Mouse (Mus musculus): ENCODE results near the gene Insig1. TPM values are rescaled to one million over a fixed set of nuclear protein-coding genes. Genes with fewer than 3 reads are reported as not detected.
A peak's percentile ranks its signal among the peaks of the same experiment; 100 is the strongest.

Insig1 gene
- polyA plus RNA-seq (2016; fragmentation: Nextera tagmentation; extraction: Ambion mirVana), result 64.3 and 73.5 TPM in 2 replicates

DNA sequence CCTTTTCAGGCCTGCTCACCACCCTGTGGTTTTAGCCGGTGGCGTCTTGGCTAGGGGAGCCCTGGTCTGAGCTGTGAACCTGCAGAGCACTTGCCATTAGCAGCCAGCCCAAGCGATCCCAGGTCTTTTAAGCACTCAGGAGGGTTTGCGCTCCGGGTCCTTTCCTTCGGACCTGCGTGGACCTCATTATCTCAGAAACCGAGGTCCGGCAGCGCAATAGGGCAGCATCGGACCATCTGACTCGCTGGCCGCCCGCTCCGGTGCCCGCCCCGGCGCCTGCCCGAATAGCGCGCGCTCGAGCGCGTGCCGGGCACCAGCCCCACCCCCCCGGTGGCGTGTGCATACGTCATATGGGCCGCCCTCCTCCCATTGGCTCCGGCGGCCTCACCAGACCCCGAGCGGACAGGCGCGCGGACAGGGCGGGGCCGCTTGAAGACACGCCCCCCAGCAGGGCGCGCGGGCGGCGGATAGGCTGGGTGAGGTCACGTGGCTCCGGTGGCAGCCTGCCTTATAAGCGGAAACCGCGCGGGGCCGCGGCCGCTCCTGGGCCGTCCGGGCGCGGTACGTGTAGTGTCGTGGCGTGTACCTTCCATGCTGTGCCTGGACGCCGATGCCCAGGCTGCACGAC is at the start of gene Insig1:
TSS of gene Insig1 (plus strand) at position 536 of the 628 bp plus-strand sequence.
- Histone ChIP-seq H3K27ac (peak within 1 kb of the TSS; percentile 92), H3K4me1 (peaks cover 23% of the 10 kb centered on the region), H3K4me2 (replicated peaks) (peak within 1 kb of the TSS; percentile 80), H3K9ac (peak within 1 kb of the TSS; percentile 79), H3K4me3 (peak within 1 kb of the TSS; percentile 84), H3K9me3 (no peaks in the 10 kb centered on the region), H3K27me3 (no peaks in the 10 kb centered on the region), H3K36me3 (peaks cover 26% of the 10 kb centered on the region)
- peak; percentile 92 for ATAC-seq (ENCODE audit: insufficient number of reproducible peaks, insufficient read depth, low FRiP score, low TSS enrichment)
- WGBS, result under 1% methylated on average over 64 of the region's 64 CpGs

- Histone ChIP-seq H3K4me2 (replicated peaks) (no peak overlapping the region), H3K27ac (no peak overlapping the region), H3K4me1 (no peaks in the 10 kb centered on the region), H3K9me3 (no peaks in the 10 kb centered on the region), H3K27me3 (no peaks in the 10 kb centered on the region), H3K36me3 (no peaks in the 10 kb centered on the region), H3K9ac (no peak overlapping the region), H3K4me3 (no peak overlapping the region)
- ATAC-seq (ENCODE audit: insufficient number of reproducible peaks, insufficient read depth, low FRiP score, low TSS enrichment), result no peak
- WGBS, result 60% methylated on average over 2 of the region's 2 CpGs
These were observed 47.7 kb upstream of the Insig1 start for GRCm38 (mm10) chr5:28023452-28023851.

DNA sequence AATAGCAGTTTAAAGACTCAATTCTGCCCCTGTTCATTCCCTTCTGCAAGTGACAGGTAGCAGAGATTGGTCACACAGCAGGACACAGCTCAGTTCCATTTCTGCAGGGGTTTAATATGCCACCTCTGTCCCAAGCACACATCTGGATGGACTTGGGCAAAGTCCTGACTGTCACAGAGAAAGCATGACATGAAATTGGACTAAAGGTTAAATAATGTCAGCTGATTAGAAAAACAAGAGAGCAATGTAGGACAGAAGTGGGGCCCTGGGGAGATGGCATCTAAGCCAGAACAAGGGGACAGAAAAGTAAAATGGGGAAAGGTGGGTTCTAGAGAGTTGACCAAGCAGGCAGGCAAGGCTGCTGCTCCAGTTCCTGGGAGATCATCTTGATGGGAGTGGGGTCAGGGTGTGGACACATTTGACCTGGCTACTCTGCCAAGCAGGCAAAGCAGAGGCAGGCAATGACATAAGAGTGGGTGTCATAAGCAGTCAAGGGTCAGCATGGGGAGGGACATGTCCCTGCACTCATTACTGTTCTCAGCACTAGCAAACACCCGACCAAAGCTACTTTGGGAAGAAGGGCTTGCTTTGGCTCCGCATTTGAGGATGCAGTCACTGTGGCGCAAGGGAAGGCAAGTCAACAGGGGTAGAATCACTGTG is 39.5 kb upstream of the Insig1 start:
- Histone ChIP-seq H3K4me3 (no peak overlapping the region), H3K9ac (no peak overlapping the region), H3K4me2 (replicated peaks) (no peak overlapping the region), H3K27me3 (no peaks in the 10 kb centered on the region), H3K27ac (no peak overlapping the region), H3K36me3 (no peaks in the 10 kb centered on the region), H3K9me3 (no peaks in the 10 kb centered on the region), H3K4me1 (0 out of 2 replicates have a peak, but pooled peaks cover under 1% of the 10 kb centered on the region)
- 84% methylated on average over 3 of the region's 3 CpGs for WGBS
- no peak for ATAC-seq (ENCODE audit: insufficient number of reproducible peaks, insufficient read depth, low FRiP score, low TSS enrichment)

DNA sequence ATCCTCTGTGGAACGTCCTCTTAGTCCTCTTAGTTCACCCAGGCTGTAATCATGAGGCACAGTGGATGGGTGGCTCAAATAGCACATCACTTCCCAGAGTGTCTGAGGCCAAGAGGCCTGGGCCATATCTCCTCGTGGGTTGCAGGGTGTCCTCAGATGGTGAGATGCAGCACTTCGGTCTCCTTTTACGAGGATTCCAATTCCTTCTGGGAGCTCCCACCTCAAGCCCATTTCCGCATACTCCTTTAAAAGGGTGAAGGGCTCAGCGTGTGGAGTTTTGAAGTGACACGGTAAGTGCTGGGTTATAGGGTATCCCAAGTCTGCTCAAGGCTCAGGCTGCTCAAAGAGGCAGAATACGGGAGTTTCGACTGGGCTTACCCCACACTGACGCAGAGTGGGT is 38.3 kb upstream of the Insig1 start:
- Histone ChIP-seq H3K27me3 (no peaks in the 10 kb centered on the region), H3K4me3 (no peak overlapping the region), H3K9ac (no peak overlapping the region), H3K4me2 (replicated peaks) (no peak overlapping the region), H3K36me3 (no peaks in the 10 kb centered on the region), H3K9me3 (no peaks in the 10 kb centered on the region), H3K4me1 (peaks cover 12% of the 10 kb centered on the region), H3K27ac (no peak overlapping the region)
- no peak for ATAC-seq (ENCODE audit: insufficient number of reproducible peaks, insufficient read depth, low FRiP score, low TSS enrichment)
- WGBS, result 89% methylated on average over 10 of the region's 10 CpGs

DNA sequence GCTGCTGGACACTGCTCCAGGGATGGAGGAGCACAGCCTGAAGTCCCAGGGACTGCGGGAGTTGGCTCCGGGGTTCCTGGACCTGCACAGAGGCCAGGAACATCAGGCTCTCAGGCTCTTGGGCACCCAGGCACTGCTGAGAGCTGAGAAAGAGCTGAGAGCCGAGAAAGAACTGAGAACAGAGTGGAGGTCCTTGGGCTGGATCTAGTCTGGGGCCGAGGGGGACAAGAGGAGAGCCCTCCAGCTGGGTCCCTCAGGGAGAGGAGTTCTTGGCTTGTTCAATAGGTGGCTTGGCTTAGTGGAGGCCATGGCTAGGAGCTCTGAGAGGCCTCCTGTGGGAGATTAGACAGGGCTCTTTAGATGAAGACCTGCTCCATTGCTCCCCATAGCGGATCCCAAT is 37.9 kb upstream of the Insig1 start:
- Histone ChIP-seq H3K4me3 (no peak overlapping the region), H3K27ac (no peak overlapping the region), H3K9me3 (no peaks in the 10 kb centered on the region), H3K27me3 (no peaks in the 10 kb centered on the region), H3K4me2 (replicated peaks) (no peak overlapping the region), H3K4me1 (peaks cover 16% of the 10 kb centered on the region), H3K36me3 (no peaks in the 10 kb centered on the region), H3K9ac (no peak overlapping the region)
- no peak for ATAC-seq (ENCODE audit: insufficient number of reproducible peaks, insufficient read depth, low FRiP score, low TSS enrichment)
- WGBS, result 88% methylated on average over 5 of the region's 5 CpGs

- no peaks in the 10 kb centered on the region for H3K27me3 ChIP-seq
- H3K4me3 ChIP-seq, result no peak overlapping the region
- peaks cover 16% of the 10 kb centered on the region for H3K4me1 ChIP-seq
- no peak overlapping the region for H3K4me2 ChIP-seq (replicated peaks)
- ATAC-seq (ENCODE audit: insufficient number of reproducible peaks, insufficient read depth, low FRiP score, low TSS enrichment), result no peak
- no peak overlapping the region for H3K9ac ChIP-seq
- 86% methylated on average over 5 of the region's 5 CpGs for WGBS
- H3K9me3 ChIP-seq, result no peaks in the 10 kb centered on the region
- no peaks in the 10 kb centered on the region for H3K36me3 ChIP-seq
- no peak overlapping the region for H3K27ac ChIP-seq
These were observed 37.3 kb upstream of the Insig1 start for GRCm38 (mm10) chr5:28033826-28034225.

GRCm38 (mm10) chr5:28036011-28036410 is 35.2 kb upstream of the Insig1 start:
- WGBS, result 85% methylated on average over 1 of the region's 1 CpGs
- H3K9me3 ChIP-seq, result no peaks in the 10 kb centered on the region
- ATAC-seq (ENCODE audit: insufficient number of reproducible peaks, insufficient read depth, low FRiP score, low TSS enrichment), result no peak
- no peak overlapping the region for H3K27ac ChIP-seq
- H3K27me3 ChIP-seq, result no peaks in the 10 kb centered on the region
- no peaks in the 10 kb centered on the region for H3K36me3 ChIP-seq
- no peak overlapping the region for H3K4me2 ChIP-seq (replicated peaks)
- H3K9ac ChIP-seq, result no peak overlapping the region
- H3K4me3 ChIP-seq, result no peak overlapping the region
- H3K4me1 ChIP-seq, result peaks cover 16% of the 10 kb centered on the region

DNA sequence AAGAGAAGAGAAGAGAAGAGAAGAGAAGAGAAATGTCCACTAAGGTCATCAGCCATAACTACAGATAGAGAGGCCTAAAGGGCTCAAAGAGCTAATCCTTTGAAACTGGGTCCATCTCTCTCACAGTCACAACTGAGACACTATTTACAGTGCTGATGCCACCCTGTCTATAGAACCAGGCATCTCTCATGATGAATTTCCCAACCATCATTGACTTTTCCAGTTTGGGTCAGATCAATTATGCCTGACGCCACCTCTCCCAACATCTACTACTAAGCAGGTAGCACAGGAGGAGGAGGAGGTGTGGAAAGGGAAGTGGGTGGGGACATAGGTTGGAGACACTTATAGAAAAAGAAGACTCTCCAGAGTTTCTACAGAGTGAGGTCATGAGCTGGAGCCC is 34.6 kb upstream of the Insig1 start:
- 87% methylated on average over 1 of the region's 1 CpGs for WGBS
- H3K4me3 ChIP-seq, result no peak overlapping the region
- H3K27me3 ChIP-seq, result no peaks in the 10 kb centered on the region
- H3K9ac ChIP-seq, result no peak overlapping the region
- H3K4me2 ChIP-seq (replicated peaks), result no peak overlapping the region
- no peaks in the 10 kb centered on the region for H3K36me3 ChIP-seq
- no peaks in the 10 kb centered on the region for H3K9me3 ChIP-seq
- ATAC-seq (ENCODE audit: insufficient number of reproducible peaks, insufficient read depth, low FRiP score, low TSS enrichment), result no peak
- peaks cover 16% of the 10 kb centered on the region for H3K4me1 ChIP-seq
- H3K27ac ChIP-seq, result no peak overlapping the region

DNA sequence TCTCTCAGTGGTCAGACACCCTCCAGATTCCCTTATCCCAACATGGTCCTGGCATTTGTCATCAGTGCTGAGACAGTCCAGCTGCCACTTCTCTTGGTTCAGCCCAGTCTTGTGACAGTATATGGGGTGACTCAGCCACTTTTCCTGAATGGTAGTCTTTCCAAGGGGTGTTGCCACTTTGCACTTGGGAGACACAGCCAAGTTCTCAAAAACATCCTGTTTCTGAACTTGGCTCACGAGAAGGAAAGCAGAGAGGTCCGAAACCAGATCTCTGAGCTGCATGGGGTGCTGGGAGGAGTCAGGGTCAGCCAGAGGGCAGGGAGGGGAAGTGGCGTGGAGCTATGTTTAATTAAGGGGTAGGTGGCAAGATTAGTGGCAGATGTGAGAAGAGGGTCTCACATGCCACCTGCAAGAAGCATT is 34.0 kb upstream of the Insig1 start:
- Histone ChIP-seq H3K27me3 (no peaks in the 10 kb centered on the region), H3K27ac (0 out of 2 replicates have a peak overlapping the region, but pooled peaks have one; percentile 11), H3K9me3 (no peaks in the 10 kb centered on the region), H3K4me2 (replicated peaks) (no peak overlapping the region), H3K36me3 (no peaks in the 10 kb centered on the region), H3K4me1 (peaks cover 16% of the 10 kb centered on the region), H3K9ac (no peak overlapping the region), H3K4me3 (no peak overlapping the region)
- no peak for ATAC-seq (ENCODE audit: insufficient number of reproducible peaks, insufficient read depth, low FRiP score, low TSS enrichment)
- 6% methylated on average over 3 of the region's 3 CpGs for WGBS

DNA sequence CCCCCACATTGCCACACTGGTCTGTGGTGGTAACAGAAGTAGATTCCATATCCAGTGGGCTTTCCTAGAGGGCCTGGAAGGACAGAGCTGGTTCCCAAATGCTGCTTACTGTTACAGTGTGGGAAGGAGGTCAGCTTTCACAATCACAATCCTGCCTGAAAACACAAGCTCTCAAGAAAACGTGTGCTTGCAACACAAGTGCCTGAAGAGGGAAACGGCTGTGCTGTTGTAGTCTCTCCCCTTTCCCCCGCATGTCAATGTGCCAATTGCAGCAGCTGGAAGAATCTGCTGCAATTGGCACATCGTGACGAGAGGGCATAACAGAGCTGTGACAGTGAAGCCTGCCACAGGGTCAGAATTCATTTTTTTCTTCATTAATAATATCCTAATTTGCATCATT is 33.5 kb upstream of the Insig1 start:
- 50% methylated on average over 5 of the region's 5 CpGs for WGBS
- H3K9ac ChIP-seq, result no peak overlapping the region
- peaks cover 16% of the 10 kb centered on the region for H3K4me1 ChIP-seq
- H3K4me2 ChIP-seq (replicated peaks), result no peak overlapping the region
- H3K27me3 ChIP-seq, result no peaks in the 10 kb centered on the region
- H3K4me3 ChIP-seq, result no peak overlapping the region
- ATAC-seq (ENCODE audit: insufficient number of reproducible peaks, insufficient read depth, low FRiP score, low TSS enrichment), result no peak
- H3K9me3 ChIP-seq, result no peaks in the 10 kb centered on the region
- H3K27ac ChIP-seq, result 0 out of 2 replicates have a peak overlapping the region, but pooled peaks have one; percentile 11
- no peaks in the 10 kb centered on the region for H3K36me3 ChIP-seq

DNA sequence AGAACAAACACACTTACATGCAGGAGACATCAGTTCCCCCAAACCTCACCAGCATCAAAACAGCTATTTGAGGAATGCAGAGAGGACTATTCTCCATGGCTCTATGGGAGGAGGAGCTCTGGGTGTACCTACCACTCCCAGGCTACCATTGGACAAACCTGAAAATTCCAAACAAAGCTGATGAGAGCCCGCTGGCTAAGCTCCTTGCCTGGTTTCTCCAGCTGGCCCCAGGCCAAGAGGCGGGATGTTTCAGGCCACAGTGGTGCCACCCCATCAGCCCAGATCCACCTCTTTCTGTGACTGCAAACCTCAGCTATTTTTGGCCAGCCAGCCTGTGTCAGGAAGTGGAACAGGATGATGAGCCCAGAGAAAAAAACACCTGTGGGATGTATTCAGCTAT is 33.0 kb upstream of the Insig1 start:
- Histone ChIP-seq H3K27ac (no peak overlapping the region), H3K4me1 (peaks cover 16% of the 10 kb centered on the region), H3K27me3 (no peaks in the 10 kb centered on the region), H3K4me3 (no peak overlapping the region), H3K4me2 (replicated peaks) (no peak overlapping the region), H3K9me3 (no peaks in the 10 kb centered on the region), H3K9ac (no peak overlapping the region), H3K36me3 (no peaks in the 10 kb centered on the region)
- ATAC-seq (ENCODE audit: insufficient number of reproducible peaks, insufficient read depth, low FRiP score, low TSS enrichment), result peak; percentile 65; the same call in 1 of the 2 replicates
- 38% methylated on average over 2 of the region's 2 CpGs for WGBS
